Mouse (Mus musculus): Measurements from ENCODE around the gene Cdh23.

The Cdh23 gene

DNA sequence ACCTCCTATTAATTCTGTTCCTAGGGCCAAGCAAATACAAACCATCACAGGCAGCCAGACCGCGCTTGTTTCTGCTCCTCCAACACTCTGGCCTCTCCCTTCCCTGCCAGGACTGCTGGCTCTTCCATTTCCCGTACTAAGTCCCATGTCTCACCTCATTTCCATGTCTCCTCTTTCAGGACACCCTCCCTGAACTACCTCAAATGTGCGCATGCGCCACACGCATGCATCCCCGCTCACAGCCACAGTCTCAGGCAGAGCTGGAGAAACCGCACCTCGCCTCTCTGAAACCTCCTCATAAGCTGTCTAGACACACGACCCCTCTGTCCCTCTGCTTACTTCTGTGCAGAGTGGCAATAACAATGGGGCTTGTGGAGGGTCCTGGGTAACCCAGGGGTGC lies 43.2 kb downstream of the Cdh23 start:
- in situ Hi-C loops (cut with MboI, MseI): no loop called here

DNA sequence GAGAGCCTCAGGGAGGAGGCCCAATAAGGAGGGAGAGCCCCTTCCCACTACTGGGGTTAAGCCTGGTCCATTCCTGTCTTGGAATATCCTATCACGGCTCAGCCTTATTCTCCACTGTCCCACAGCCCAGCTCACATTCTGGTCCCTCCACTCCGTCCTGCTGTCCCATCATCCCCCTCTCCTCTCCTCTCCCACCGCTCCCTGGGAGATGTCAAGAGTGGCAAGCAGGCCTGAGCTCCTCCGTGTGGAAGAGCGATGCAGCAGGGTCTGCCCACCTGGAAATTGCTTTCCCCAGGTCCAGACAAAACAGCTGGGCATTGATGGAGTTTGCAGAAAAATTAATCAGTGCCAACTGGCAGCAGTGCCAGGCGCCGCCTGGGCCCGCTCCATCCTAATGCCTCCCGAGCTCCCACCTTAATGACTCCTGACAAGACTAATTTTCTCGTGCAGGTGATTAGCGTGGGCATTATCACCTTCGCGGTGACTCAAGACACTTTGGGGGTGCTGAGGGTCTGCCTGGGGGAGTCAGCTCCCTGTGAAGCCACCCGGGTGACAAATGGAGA lies 52.1 kb downstream of the Cdh23 start:
- in situ Hi-C loops (cut with MboI, MseI): no loop called here

GRCm38 (mm10) chr10:60639291-60639690 lies 57.0 kb downstream of the Cdh23 start:
- in situ Hi-C loops (cut with MboI, MseI): loop anchor here in 1 of 2 experiments (10.0 kb wide), 1 partner anchor 1306 kb away; no protein-coding TSS in a partner anchor

DNA sequence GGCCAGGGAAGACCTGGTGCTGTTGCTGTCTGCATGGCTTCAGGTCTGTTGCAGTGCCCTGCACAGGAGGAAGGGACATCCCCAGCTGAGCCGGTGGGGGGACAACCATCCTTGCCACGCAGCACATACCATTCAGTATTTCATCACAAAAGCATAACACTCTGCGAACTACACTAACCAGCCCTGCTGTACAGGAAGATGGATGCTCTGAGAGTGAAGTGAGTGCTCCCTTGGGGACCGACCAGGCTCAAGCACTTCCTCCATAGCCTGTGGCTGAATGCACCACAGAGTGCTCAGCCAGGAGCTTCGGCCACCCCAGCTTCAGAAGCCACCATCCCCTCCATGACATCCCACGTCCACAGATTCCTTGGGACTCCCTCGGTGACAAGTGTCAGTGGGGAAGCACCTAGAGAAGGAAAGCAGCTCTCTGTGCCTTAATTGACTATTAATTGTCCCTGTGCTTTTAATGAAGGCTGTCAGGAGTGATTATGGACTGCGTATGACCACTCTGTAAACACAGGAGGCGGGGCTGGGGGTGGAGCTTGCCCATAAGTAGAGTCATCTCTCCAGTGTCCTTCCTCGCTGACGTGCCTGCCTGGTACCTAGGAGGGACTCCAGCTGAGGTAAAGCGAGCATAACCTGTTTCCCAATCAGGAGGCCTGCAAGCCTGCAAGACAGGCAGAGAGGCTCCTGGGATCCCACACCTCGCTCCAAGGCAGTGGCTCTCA lies 60.6 kb downstream of the Cdh23 start:
- in situ Hi-C loops (cut with MboI, MseI): loop anchor here in 1 of 2 experiments (10.0 kb wide), 1 partner anchor 1309 kb away; no protein-coding TSS in a partner anchor

DNA sequence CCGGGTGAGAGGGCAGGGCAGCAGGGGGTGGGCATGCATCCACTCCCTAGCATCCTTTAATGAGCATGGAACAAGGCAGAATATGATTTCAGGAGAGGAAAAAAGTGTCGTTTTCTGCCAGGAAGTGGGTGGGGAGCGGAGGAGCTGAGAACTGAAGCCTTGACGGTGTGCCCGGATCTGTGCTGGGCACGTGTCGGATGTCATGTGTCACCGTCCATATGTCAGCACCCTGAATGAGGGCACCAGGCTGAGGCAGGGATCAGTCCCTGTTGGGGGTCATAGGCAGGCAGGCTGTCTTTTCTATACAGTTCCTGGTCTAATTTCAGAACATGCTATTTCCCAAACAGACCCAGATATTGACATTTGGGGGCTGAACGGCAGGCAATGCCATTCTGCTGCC lies 61.9 kb downstream of the Cdh23 start:
- in situ Hi-C loops (cut with MboI, MseI): loop anchor here in 1 of 2 experiments (10.0 kb wide), 1 partner anchor 1310 kb away; no protein-coding TSS in a partner anchor

DNA sequence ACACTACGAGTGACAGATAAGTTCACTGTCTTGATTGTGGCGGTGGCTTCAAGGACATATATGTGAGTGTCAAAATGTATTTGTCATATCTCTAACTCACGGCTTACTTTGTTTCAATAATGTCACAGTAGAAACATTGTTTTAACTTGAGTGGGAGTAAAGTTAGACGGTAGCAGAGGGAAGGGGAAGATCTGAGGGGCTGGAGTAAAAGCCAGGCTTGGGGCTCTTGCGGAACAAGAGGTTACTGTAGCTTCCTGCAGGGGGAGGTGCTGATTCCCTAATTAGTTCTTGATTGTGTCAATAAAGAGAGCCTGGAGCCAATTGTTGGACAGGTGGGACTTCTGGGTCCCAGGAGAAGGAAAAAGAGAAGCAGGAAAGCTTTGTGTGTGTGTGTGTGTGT lies 70.2 kb downstream of the Cdh23 start:
- in situ Hi-C loops (cut with MboI, MseI): loop anchor here in 1 of 2 experiments (10.0 kb wide), 1 partner anchor 129 kb away; the partner anchor contains the start of gene Slc29a3

- in situ Hi-C loops (cut with MboI, MseI): loop anchor here in 1 of 2 experiments (10.0 kb wide), 1 partner anchor 129 kb away; the partner anchor contains the start of gene Slc29a3
These were observed 70.8 kb downstream of the Cdh23 start for GRCm38 (mm10) chr10:60625511-60625910.

- in situ Hi-C loops (cut with MboI, MseI): loop anchor here in 1 of 2 experiments (10.0 kb wide), 1 partner anchor 130 kb away; the partner anchor contains the start of gene Slc29a3
These were observed 71.3 kb downstream of the Cdh23 start for GRCm38 (mm10) chr10:60624945-60625344.

- in situ Hi-C loops (cut with MboI, MseI): loop anchor here in 1 of 2 experiments (10.0 kb wide), 1 partner anchor 131 kb away; the partner anchor contains the start of gene Slc29a3
These were observed 72.0 kb downstream of the Cdh23 start for GRCm38 (mm10) chr10:60624217-60624708.

- in situ Hi-C loops (cut with MboI, MseI): loop anchor here in 1 of 2 experiments (10.0 kb wide), 1 partner anchor 132 kb away; the partner anchor contains the start of gene Slc29a3
These were observed 73.5 kb downstream of the Cdh23 start for GRCm38 (mm10) chr10:60622836-60623235.

- in situ Hi-C loops (cut with MboI, MseI): loop anchor here in 1 of 2 experiments (10.0 kb wide), 1 partner anchor 133 kb away; the partner anchor contains the start of gene Slc29a3
These were observed 74.7 kb downstream of the Cdh23 start for GRCm38 (mm10) chr10:60621470-60622170.

DNA sequence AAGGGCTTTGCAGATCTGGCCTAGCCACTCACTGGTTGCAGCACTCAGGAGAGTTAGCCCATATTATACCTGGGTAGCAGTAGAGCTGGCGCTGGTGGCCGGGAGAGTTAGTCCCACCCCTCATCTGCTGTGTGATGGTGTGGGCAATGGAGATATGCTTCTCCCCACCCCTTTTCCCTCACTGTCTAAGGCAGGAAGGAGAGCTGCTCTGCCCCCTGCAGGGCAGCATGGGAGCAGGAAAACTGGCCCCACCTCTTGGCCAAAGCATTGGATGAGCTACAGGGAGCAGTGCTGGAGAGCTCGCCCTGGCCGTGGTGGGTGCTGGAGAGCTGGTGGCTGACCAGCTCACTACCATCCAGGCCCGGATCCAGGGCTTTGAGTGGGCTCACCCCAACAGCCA lies 80.4 kb downstream of the Cdh23 start:
- in situ Hi-C loops (cut with MboI, MseI): loop anchor here in 1 of 2 experiments (5.0 kb wide), 1 partner anchor 84 kb away; no protein-coding TSS in a partner anchor

DNA sequence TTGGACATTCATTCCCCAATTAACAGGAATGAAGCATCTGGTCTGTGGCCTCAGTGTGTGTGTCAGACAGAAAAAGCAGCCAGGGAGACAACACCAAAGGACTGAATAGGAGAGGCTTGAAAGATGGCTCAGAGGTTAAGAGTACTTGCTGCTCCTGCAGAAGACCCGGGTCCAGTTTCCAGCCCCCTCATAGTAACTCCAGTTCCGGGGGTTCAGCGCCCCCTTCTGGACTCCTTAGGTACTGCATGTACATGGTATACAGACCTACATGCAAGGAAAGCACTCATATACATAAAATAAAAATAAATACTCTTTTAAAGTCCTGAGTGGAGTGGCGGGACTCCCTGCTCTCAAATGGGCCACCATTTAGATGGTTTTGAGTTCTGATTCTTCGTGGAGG lies 83.4 kb downstream of the Cdh23 start:
- in situ Hi-C loops (cut with MboI, MseI): loop anchor here in 1 of 2 experiments (5.0 kb wide), 2 partner anchors 81 to 311 kb away; no protein-coding TSS in a partner anchor

DNA sequence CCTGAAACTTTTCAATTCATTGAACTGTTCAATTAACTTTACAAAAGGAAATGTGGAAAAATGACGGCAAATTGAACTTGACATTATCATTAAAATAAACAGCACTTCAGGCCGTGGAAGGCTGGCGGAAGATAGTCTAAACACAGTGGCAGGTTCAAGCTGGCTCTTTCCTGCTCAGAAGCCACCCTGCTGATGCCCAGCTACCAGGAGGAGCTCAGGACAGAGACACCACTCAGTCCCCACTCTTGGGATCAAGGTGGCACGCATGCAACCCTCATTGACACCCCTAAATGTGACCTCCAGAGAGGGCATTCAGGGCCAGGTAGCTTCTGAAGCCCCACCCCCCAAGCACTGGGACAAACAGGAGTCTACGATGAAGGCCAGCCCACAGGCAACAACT lies 89.1 kb downstream of the Cdh23 start:
- in situ Hi-C loops (cut with MboI, MseI): no loop called here

GRCm38 (mm10) chr10:60606661-60607060 lies 89.6 kb downstream of the Cdh23 start:
- in situ Hi-C loops (cut with MboI, MseI): no loop called here

DNA sequence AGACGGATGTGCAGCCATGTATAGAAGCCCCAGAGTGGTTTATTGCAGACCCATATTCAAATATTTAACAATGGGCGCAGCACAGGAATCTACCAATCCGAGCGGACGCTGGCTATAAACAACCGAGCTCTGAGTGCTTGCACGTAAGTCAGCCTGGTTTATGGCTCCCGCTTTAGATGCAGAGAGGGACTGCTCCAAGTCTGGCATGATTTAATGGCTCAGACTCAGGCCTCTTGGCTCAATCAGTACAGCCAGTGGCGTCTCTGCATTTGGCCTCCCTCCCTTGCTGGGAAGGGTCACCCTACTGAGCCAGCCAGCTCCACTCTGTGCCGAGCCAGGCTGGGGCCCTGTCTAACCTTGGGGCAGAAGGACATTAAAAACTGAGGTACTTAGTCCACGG lies 94.1 kb downstream of the Cdh23 start:
- in situ Hi-C loops (cut with MboI, MseI): no loop called here

GRCm38 (mm10) chr10:60595166-60595565 lies 101.1 kb downstream of the Cdh23 start:
- in situ Hi-C loops (cut with MboI, MseI): no loop called here

DNA sequence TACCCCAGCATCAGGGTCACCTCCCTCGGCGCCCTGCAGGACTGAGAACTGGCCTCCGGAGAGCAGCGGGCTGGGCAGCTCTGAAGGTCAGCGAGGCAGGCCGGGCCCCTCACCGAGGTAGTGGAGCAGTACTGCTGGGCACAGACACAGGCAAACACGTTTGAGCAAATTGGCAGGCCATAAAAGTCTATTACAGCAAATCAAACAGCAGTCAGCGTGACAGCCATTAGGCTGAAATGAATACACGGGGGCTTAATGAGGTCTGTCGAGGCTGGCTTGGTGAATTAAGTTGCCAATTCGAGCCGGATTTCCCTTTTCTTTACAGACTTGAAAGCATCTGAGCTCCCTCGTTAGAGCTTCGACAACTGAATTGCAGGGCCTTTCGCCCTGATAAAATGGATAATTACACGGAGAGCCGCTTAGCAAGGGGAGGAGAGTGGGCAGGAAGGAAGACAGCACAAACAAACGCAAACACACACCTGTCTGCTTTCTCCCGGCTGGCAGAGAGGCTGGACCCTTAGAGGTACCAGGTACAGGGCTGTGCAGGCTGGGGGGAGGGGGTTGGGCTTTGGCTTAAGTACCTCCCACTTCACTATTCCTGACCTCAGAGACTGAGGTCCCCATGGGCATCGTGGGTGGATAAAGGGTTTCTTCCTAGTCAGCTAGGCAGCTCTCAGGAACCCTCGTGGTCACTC lies 103.3 kb downstream of the Cdh23 start:
- in situ Hi-C loops (cut with MboI, MseI): no loop called here

DNA sequence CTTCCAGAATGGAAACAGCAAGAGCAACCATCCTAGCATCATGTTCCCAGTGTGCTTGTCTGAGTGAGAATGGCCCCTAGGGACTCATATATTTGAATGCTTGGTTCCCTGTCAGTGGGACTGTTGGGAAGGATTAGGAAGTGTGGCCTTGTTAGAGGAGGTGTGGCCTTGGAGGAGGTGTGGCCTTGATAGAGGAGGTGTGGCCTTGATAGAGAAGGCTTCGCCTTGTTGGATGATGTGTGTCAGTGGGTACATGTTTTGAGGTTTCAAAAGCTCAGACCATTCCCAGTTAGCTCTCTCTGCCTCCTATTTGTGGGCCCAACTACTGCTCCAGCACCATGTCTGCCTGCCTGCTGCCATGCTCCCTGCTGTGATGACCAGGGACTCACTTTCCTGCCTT lies 105.0 kb downstream of the Cdh23 start:
- in situ Hi-C loops (cut with MboI, MseI): no loop called here

- in situ Hi-C loops (cut with MboI, MseI): no loop called here
These were observed 106.0 kb downstream of the Cdh23 start for GRCm38 (mm10) chr10:60590241-60590640.

- in situ Hi-C loops (cut with MboI, MseI): no loop called here
These were observed 110.6 kb downstream of the Cdh23 start for GRCm38 (mm10) chr10:60585691-60586090.

Measured in T-helper 17 cell (primary cell).